Mouse (Mus musculus) layer of hippocampus, adult 6 months (tissue): ENCODE measurements around the gene Zfp874b. TPM values are rescaled to one million over a fixed set of nuclear protein-coding genes. Genes with fewer than 3 reads are reported as not detected.

ENCODE experiments used
- long read RNA-seq, 2 experiments: library from polyadenylated mRNA; unstranded; transcript quantifications; one replicate each; pipeline ENCODE4 v2.0.0; 2019 to 2020
- polyA plus RNA-seq: library from polyadenylated mRNA; unstranded; fragments of <200 nt; fragmentation: Nextera tagmentation; gene quantifications from 2 replicates; pipeline ENCODE4 v1.2.3, GENCODE M21; 2021

Gene Zfp874b
- 2.0 and 5.7 TPM in 2 replicates for polyA plus RNA-seq
- long read RNA-seq, experiment 1, partial matches to known transcripts, result 0 of 1 reads
- long read RNA-seq, experiment 1, other reads (novel, unspliced or antisense), result 1 of 1 reads
- long read RNA-seq, experiment 2, partial matches to known transcripts, result 0 of 2 reads
- long read RNA-seq, experiment 2, other reads (novel, unspliced or antisense), result 1 of 2 reads

DNA sequence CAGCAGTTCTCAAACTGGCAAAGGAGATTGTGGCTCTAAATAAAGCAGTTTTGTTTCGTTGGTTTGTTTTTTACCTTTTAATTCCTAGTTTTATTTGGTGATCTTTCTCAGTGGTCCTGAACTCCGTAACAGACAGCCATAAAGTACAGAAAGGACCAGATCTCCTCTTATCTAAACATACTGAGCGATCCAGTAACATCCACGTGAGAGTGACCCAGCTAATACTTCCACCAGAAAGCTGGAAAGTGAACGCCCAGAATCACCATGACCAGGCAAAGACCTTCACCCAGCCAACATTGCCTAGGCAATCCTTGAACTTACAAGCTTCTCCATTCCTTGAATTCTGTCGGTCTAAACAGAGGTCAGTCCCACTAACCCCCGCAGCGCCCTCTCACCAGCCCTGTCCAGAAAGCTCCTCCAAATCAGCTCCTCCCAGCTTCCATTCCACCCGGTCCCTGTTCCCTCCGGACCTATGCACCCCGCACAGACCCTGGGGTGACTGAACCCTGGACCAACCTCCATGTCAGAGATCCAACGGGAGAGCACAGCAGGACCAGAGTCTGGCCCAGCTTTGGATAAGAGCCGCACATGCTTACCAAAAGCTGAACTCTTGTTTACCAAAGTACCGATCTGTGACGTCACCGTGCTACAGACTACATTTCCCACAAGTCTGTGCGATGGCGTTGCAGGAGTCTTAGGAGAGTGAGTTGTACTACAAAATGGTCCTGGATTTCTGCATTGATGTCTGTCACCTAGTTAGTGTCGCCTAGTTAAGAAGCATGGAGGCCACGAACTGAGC is at the start of gene Zfp874b:
Gene Zfp874b (minus strand): TSS at position 634 of the 799 bp plus-strand sequence.

DNA sequence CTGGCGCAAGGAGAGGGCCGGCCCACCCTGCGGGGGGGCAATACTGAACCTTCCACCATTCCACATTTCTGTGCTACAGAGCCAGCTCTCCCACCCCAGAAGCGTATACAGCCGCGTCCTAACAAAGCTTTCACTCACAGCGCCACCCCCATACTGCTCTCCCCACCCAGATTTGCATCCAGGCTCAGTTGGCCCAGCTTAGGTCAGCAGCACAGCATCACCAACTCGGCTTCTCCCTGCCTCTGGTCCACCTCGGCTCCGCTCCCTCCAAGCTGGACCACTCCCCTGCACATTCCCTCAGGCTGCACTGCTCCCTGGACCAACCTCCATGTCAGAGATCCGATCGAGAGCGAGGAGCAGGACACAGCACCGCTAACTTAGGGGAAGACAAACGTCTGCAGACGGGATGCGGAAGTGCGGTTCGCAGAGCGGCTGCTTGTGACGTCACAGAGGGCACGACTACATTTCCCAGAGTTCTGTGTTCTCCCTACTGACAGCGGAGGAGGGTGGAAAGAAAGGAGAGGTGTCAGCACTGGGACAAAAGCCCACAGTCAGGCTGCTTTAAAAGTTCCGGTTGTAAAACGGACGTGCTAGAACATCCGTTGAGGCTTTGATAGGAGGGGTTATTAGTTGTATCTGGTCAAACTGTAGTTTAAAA is 41.8 kb upstream of the Zfp874b start, which contains the start of the genes Gm26965 and Zfp87:
Gene Gm26965 (minus strand): TSS at position 399 of the 658 bp plus-strand sequence.
Gene Zfp87 (minus strand): TSS at position 425 of the 658 bp plus-strand sequence.

DNA sequence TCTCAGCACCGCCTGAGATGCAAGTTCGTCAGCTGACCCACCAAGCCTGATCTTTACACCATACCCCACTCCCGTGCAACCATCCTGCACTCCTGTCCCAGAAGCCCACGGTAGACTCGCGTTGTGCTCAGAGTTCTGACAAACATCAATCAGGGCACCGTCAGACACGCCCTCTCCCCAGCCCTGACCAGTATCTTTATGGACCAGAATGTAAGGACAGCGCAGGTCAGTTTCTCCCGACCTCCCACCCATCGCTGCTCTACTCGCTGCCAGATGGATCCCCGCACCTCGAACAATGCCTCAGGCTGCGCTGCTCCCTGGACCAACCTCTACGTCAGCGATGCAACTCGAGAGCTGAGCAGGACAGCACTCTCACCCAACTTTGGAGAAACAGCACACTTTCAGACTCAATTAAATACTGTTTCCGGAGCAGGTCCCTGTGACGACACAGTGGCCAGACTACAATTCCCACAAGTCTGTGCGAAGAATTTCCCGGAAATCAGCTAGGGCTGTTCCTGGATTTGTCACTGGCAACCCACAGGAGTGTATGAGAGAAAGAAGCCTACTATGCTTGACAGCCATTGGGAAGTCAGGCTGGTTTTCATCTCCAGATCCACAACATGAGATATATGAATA is 16.1 kb upstream of the Zfp874b start, which contains the start of gene Zfp58:
Gene Zfp58 (minus strand): TSS at position 472 of the 636 bp plus-strand sequence.

DNA sequence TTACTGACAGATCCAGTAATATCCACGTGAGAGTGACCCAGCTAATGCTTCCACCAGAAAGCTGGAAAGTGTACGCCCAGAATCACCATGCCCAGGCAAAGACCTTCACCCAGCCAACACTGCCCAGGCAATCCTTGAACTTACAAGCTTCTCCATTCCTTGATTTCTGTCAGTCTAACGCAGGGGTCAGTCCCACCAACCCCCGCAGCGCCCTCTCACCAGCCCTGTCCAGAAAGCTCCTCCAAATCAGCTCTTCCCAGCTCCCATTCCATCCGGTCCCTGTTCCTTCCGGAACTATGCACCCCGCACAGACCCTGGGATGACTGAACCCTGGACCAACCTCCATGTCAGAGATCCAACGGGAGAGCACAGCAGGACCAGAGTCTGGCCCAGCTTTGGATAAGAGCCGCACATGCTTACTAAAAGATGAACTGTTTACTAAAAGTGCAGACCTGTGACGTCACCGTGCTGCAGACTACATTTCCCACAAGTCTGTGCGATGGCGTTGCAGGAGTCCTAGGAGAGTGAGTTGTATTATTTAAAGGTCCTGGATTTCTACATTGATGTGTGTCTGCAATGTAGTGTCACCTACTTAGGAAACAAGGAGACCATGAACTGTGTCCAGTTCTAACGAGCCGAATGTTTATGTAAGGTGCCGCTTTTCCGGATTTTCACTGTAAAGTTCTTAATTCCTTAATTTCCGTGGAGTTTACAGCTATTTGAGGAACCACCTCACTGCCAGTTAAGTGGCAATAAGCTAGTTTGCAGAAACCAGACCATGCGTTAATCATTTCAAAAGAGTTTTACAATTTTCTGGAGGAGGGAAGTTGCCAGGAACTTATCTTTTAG is 32.7 kb downstream of the Zfp874b start, which contains the start of gene Zfp874a:
Gene Zfp874a (minus strand): TSS at position 453 of the 849 bp plus-strand sequence.

Other genes with a start within 250 kb of the Zfp874b start
- gene Zfp458, start 205.8 kb downstream of the Zfp874b start, polyA plus RNA-seq, result 2.7 TPM in 2 replicates
- gene Zfp457, start 177.8 kb downstream of the Zfp874b start, polyA plus RNA-seq, result 0.26 and 0.28 TPM in 2 replicates
- gene Zfp595, start 151.7 kb downstream of the Zfp874b start, polyA plus RNA-seq, result 0.54 and 0.89 TPM in 2 replicates
- 0.56 TPM in 1 of 2 replicates, not detected in the other for gene Gm28044, start 123.7 kb downstream of the Zfp874b start, polyA plus RNA-seq
- gene Zfp953, start 123.7 kb downstream of the Zfp874b start, polyA plus RNA-seq, result 0.18 and 0.21 TPM in 2 replicates
- gene Gm28041, start 108.5 kb downstream of the Zfp874b start, polyA plus RNA-seq, result 0.48 TPM in 1 of 2 replicates, not detected in the other
- 0.30 and 0.43 TPM in 2 replicates for gene Zfp456, start 108.4 kb downstream of the Zfp874b start, polyA plus RNA-seq
- 1.0 and 2.2 TPM in 2 replicates for gene Zfp429, start 84.4 kb downstream of the Zfp874b start, polyA plus RNA-seq
- 0.68 and 1.3 TPM in 2 replicates for gene Zfp459, start 62.8 kb downstream of the Zfp874b start, polyA plus RNA-seq
- 5.8 and 7.5 TPM in 2 replicates for gene Zfp874a, start 32.6 kb downstream of the Zfp874b start, polyA plus RNA-seq
- 4.1 and 5.1 TPM in 2 replicates for gene Zfp58, start 16.3 kb upstream of the Zfp874b start, polyA plus RNA-seq
- gene Gm26965, start 41.9 kb upstream of the Zfp874b start, polyA plus RNA-seq, result not detected in 2 replicates
- gene Zfp87, start 41.9 kb upstream of the Zfp874b start, polyA plus RNA-seq, result 38.7 and 41.4 TPM in 2 replicates
- 5.4 and 6.0 TPM in 2 replicates for gene Zfp748, start 69.6 kb upstream of the Zfp874b start, polyA plus RNA-seq
- 2.2 and 2.7 TPM in 2 replicates for gene Zfp729b, start 125.4 kb upstream of the Zfp874b start, polyA plus RNA-seq
- gene Gm49345, start 153.5 kb upstream of the Zfp874b start, polyA plus RNA-seq, result 1.5 TPM in 1 of 2 replicates, not detected in the other
- gene Zfp729a, start 153.5 kb upstream of the Zfp874b start, polyA plus RNA-seq, result 1.6 and 1.9 TPM in 2 replicates
- 6.2 and 7.2 TPM in 2 replicates for gene Zfp738, start 202.8 kb upstream of the Zfp874b start, polyA plus RNA-seq
- gene Zfp65, start 244.9 kb upstream of the Zfp874b start, polyA plus RNA-seq, result 2.5 and 3.0 TPM in 2 replicates